Mouse (Mus musculus) kidney, adult 2 months (tissue): ENCODE data around the gene Micu1. TPM values are rescaled to one million over a fixed set of nuclear protein-coding genes. Genes with fewer than 3 reads are reported as not detected.

Experiments used
- DNase-seq: peaks from one replicate; pipeline ENCODE4 v3.0.0; 2021
- H3K27ac ChIP-seq: fragments of 200-500 bp; 2 replicates; pipeline ENCODE4 v1.5.1; 2012; ENCODE audit warnings: low read depth, low read length, control low read depth, inconsistent platforms; ENCODE audit not compliant: insufficient read depth
- H3K27me3 ChIP-seq: fragments of 200-500 bp; replicated peaks from 2 replicates; pipeline ENCODE4 v1.6.1; 2012; ENCODE audit warnings: mild to moderate bottlenecking, moderate library complexity, low read length, inconsistent platforms; ENCODE audit not compliant: control insufficient read depth, insufficient read depth
- H3K36me3 ChIP-seq: fragments of 200-500 bp; 2 replicates; pipeline ENCODE4 v1.6.1; 2012; ENCODE audit warnings: mild to moderate bottlenecking, moderate library complexity, low read length, inconsistent platforms; ENCODE audit not compliant: control insufficient read depth, insufficient read depth
- H3K4me1 ChIP-seq: fragments of 200-500 bp; 2 replicates; pipeline ENCODE4 v1.6.1; 2011; ENCODE audit warnings: low read length; ENCODE audit not compliant: control insufficient read depth, insufficient read depth
- H3K4me3 ChIP-seq: fragments of 200-500 bp; 2 replicates; pipeline ENCODE4 v1.5.1; 2011; ENCODE audit warnings: mild to moderate bottlenecking, low read depth, low read length, control low read depth; ENCODE audit not compliant: insufficient read depth
- CTCF ChIP-seq: fragments of 200-500 bp; conservative IDR thresholded peaks from 2 replicates; pipeline ENCODE4 v1.5.1; 2011; ENCODE audit warnings: low read depth, mild to moderate bottlenecking, control low read depth, low read length, moderate library complexity, mixed read lengths; ENCODE audit not compliant: insufficient read depth, insufficient read length
- POLR2A ChIP-seq: fragments of 200-500 bp; IDR thresholded peaks from one replicate; pipeline ENCODE4 v1.6.1; 2011; ENCODE audit warnings: low read depth, low read length, control low read depth
- WGBS: fragments of 180-500 bp; shearing (Covaris S2); methylation state at CpG from one replicate; pipeline ENCODE4 v1.1.7; 2018; 5-methylcytosine and 5-hydroxymethylcytosine counted together
- polyA plus RNA-seq: library from polyadenylated mRNA; depleted of rRNA; stranded (reverse); fragments of >200 nt; gene quantifications from 2 replicates; pipeline ENCODE4 v1.2.3, GENCODE M21; 2012

Gene Micu1
- polyA plus RNA-seq, 1 experiment, result 59.0 TPM

- TF ChIP-seq CTCF (no peak), POLR2A (no peak)
- Histone ChIP-seq H3K4me1 (peaks cover 34% of the 10 kb centered on the region), H3K4me3 (no peak overlapping the region), H3K27me3 (no peaks in the 10 kb centered on the region), H3K27ac (peak overlapping the region; percentile 44), H3K36me3 (no peaks in the 10 kb centered on the region)
- peak; percentile 88 for DNase-seq
- WGBS, result 63% methylated on average over 10 of the region's 10 CpGs
These were observed 182.3 kb downstream of the Micu1 start for GRCm38 (mm10) chr10:59884327-59885173.

- Histone ChIP-seq H3K36me3 (no peaks in the 10 kb centered on the region), H3K27ac (peak overlapping the region; percentile 30; the same call in 1 of the 2 replicates), H3K27me3 (no peaks in the 10 kb centered on the region), H3K4me3 (no peak overlapping the region), H3K4me1 (peaks cover 34% of the 10 kb centered on the region)
- 69% methylated on average over 14 of the region's 14 CpGs for WGBS
- no peak for TF ChIP-seq POLR2A
- DNase-seq, result no peak
These were observed 183.2 kb downstream of the Micu1 start for GRCm38 (mm10) chr10:59885174-59886080.

- 94% methylated on average over 1 of the region's 1 CpGs for WGBS
- Histone ChIP-seq H3K4me1 (peaks cover 30% of the 10 kb centered on the region), H3K4me3 (no peak overlapping the region), H3K27me3 (no peaks in the 10 kb centered on the region), H3K36me3 (no peaks in the 10 kb centered on the region), H3K27ac (no peak overlapping the region)
- TF ChIP-seq CTCF (no peak), POLR2A (no peak)
- no peak for DNase-seq
These were observed 183.8 kb downstream of the Micu1 start for GRCm38 (mm10) chr10:59886081-59886466.

- TF ChIP-seq CTCF (no peak), POLR2A (no peak)
- WGBS, result 88% methylated on average over 5 of the region's 5 CpGs
These were observed 185.2 kb downstream of the Micu1 start for GRCm38 (mm10) chr10:59887432-59887831.

GRCm38 (mm10) chr10:59889339-59889738 is 187.1 kb downstream of the Micu1 start:
- Histone ChIP-seq H3K4me1 (peaks cover 14% of the 10 kb centered on the region), H3K36me3 (no peaks in the 10 kb centered on the region), H3K27ac (no peak overlapping the region), H3K27me3 (no peaks in the 10 kb centered on the region), H3K4me3 (no peak overlapping the region)
- WGBS, result 82% methylated on average over 7 of the region's 7 CpGs
- TF ChIP-seq CTCF, result no peak
- TF ChIP-seq POLR2A, result no peak
- no peak for DNase-seq

More at GRCm38 (mm10) chr10:59887432-59887831, 185.2 kb downstream of the Micu1 start:
- H3K4me1 ChIP-seq, result peaks cover 23% of the 10 kb centered on the region
- H3K27ac ChIP-seq, result no peak overlapping the region
- H3K27me3 ChIP-seq, result no peaks in the 10 kb centered on the region
- DNase-seq, result no peak
- H3K4me3 ChIP-seq, result no peak overlapping the region
- H3K36me3 ChIP-seq, result no peaks in the 10 kb centered on the region

- no peak overlapping the region for H3K27ac ChIP-seq
- H3K4me3 ChIP-seq, result no peak overlapping the region
- peaks cover 6% of the 10 kb centered on the region for H3K4me1 ChIP-seq
- no peak for DNase-seq
- H3K27me3 ChIP-seq, result no peaks in the 10 kb centered on the region
- H3K36me3 ChIP-seq, result no peaks in the 10 kb centered on the region
- 81% methylated on average over 15 of the region's 15 CpGs for WGBS
- TF ChIP-seq CTCF (no peak), POLR2A (no peak)
These were observed 187.9 kb downstream of the Micu1 start for GRCm38 (mm10) chr10:59889953-59890751.
